Mouse (Mus musculus): Measurements from ENCODE around the gene Zdhhc19. TPM values are rescaled to one million over a fixed set of nuclear protein-coding genes. Genes with fewer than 3 reads are reported as not detected.
A peak's percentile ranks its signal among the peaks of the same experiment; 100 is the strongest.

The Zdhhc19 gene
- total and polyA plus RNA-seq, 3 experiments = not detected

GRCm38 (mm10) chr16:32610460-32611255, 114.6 kb downstream of the Zdhhc19 start:
- DNase-seq (ENCODE audit: low spot score) (no peak), ATAC-seq (ENCODE audit: extremely low read depth, insufficient number of reproducible peaks, low FRiP score, poor library complexity, severe bottlenecking) (no peak)
- peak overlapping the region; percentile 99 for H3K4me3 ChIP-seq (ENCODE audit: low read depth, low read length)
- H3K36me3 ChIP-seq (replicated peaks) = peaks cover 30% of the 10 kb centered on the region
- no peaks in the 10 kb centered on the region for H3K27me3 ChIP-seq (ENCODE audit: insufficient read depth, low read length)
- TF ChIP-seq GATA2 (IDR thresholded peaks at IDR 0.05; ENCODE audit: borderline replicate concordance, low read depth, low read length) = no peak
- no peak for TF ChIP-seq CTCF (IDR thresholded peaks at IDR 0.05; ENCODE audit: low read depth, low read length)
- no peak; the same call in 1 of the 2 replicates for TF ChIP-seq POLR2AphosphoS5 (IDR thresholded peaks at IDR 0.05; ENCODE audit: insufficient replicate concordance, low read depth, low read length)
- no peak for TF ChIP-seq TAL1 (conservative IDR thresholded peaks at IDR 0.05; ENCODE audit: low read depth, low read length)
- no peak for TF ChIP-seq GATA1 (IDR thresholded peaks at IDR 0.05; ENCODE audit: borderline replicate concordance, low read length)
- peaks cover 46% of the 10 kb centered on the region for H3K4me1 ChIP-seq (ENCODE audit: insufficient read depth, low read depth, low read length)
- H3K9me3 ChIP-seq (replicated peaks) = no peaks in the 10 kb centered on the region

Other genes starting within 250 kb of the Zdhhc19 start
- 15.7 and 18.8 TPM in 2 replicates for gene Fbxo45, start 249.1 kb upstream of the Zdhhc19 start, total RNA-seq (2014; fragmentation: Nextera tagmentation)
- gene Fbxo45, start 249.1 kb upstream of the Zdhhc19 start, total RNA-seq (2017) = 25.6 and 29.8 TPM in 2 replicates
- 5.9 and 6.1 TPM in 2 replicates for gene Fbxo45, start 249.1 kb upstream of the Zdhhc19 start, polyA plus RNA-seq (2012)
- gene Wdr53, start 249.0 kb upstream of the Zdhhc19 start, total RNA-seq (2014; fragmentation: Nextera tagmentation) = 9.9 and 15.4 TPM in 2 replicates
- 24.9 and 26.3 TPM in 2 replicates for gene Wdr53, start 249.0 kb upstream of the Zdhhc19 start, total RNA-seq (2017)
- gene Wdr53, start 249.0 kb upstream of the Zdhhc19 start, polyA plus RNA-seq (2012) = 13.5 and 14.2 TPM in 2 replicates
- not detected in 2 replicates for gene Smco1, start 224.8 kb upstream of the Zdhhc19 start, total RNA-seq (2014; fragmentation: Nextera tagmentation)
- 0.23 TPM in 1 of 2 replicates, not detected in the other for gene Smco1, start 224.8 kb upstream of the Zdhhc19 start, total RNA-seq (2017)
- not detected in 2 replicates for gene Smco1, start 224.8 kb upstream of the Zdhhc19 start, polyA plus RNA-seq (2012)
- gene Rnf168, start 218.8 kb upstream of the Zdhhc19 start, total RNA-seq (2014; fragmentation: Nextera tagmentation) = 18.8 and 27.8 TPM in 2 replicates
- 48.3 and 55.3 TPM in 2 replicates for gene Rnf168, start 218.8 kb upstream of the Zdhhc19 start, total RNA-seq (2017)
- gene Rnf168, start 218.8 kb upstream of the Zdhhc19 start, polyA plus RNA-seq (2012) = 10.5 and 11.6 TPM in 2 replicates
- gene Ubxn7, start 164.0 kb upstream of the Zdhhc19 start, total RNA-seq (2014; fragmentation: Nextera tagmentation) = 86.3 and 126 TPM in 2 replicates
- gene Ubxn7, start 164.0 kb upstream of the Zdhhc19 start, total RNA-seq (2017) = 27.3 and 32.6 TPM in 2 replicates
- gene Ubxn7, start 164.0 kb upstream of the Zdhhc19 start, polyA plus RNA-seq (2012) = 3.9 and 5.0 TPM in 2 replicates
- gene Tm4sf19, start 95.8 kb upstream of the Zdhhc19 start, total RNA-seq (2014; fragmentation: Nextera tagmentation) = not detected in 2 replicates
- 0.12 and 0.60 TPM in 2 replicates for gene Tm4sf19, start 95.8 kb upstream of the Zdhhc19 start, total RNA-seq (2017)
- not detected in 2 replicates for gene Tm4sf19, start 95.8 kb upstream of the Zdhhc19 start, polyA plus RNA-seq (2012)
- gene Tctex1d2, start 76.6 kb upstream of the Zdhhc19 start, total RNA-seq (2014; fragmentation: Nextera tagmentation) = 9.7 and 10.8 TPM in 2 replicates
- 33.9 and 35.2 TPM in 2 replicates for gene Tctex1d2, start 76.6 kb upstream of the Zdhhc19 start, total RNA-seq (2017)
- gene Tctex1d2, start 76.6 kb upstream of the Zdhhc19 start, polyA plus RNA-seq (2012) = 0.21 and 0.39 TPM in 2 replicates
- gene Pcyt1a, start 65.3 kb upstream of the Zdhhc19 start, total RNA-seq (2014; fragmentation: Nextera tagmentation) = 62.7 and 101 TPM in 2 replicates
- gene Pcyt1a, start 65.3 kb upstream of the Zdhhc19 start, total RNA-seq (2017) = 101 and 104 TPM in 2 replicates
- 47.0 and 50.2 TPM in 2 replicates for gene Pcyt1a, start 65.3 kb upstream of the Zdhhc19 start, polyA plus RNA-seq (2012)
- gene Slc51a, start 8.4 kb upstream of the Zdhhc19 start, total RNA-seq (2014; fragmentation: Nextera tagmentation) = not detected in 2 replicates
- gene Slc51a, start 8.4 kb upstream of the Zdhhc19 start, total RNA-seq (2017) = 1.3 and 2.0 TPM in 2 replicates
- 0.02 TPM in 1 of 2 replicates, not detected in the other for gene Slc51a, start 8.4 kb upstream of the Zdhhc19 start, polyA plus RNA-seq (2012)
- 418 and 507 TPM in 2 replicates for gene Tfrc, start 112.7 kb downstream of the Zdhhc19 start, total RNA-seq (2014; fragmentation: Nextera tagmentation)
- gene Tfrc, start 112.7 kb downstream of the Zdhhc19 start, total RNA-seq (2017) = 571 and 620 TPM in 2 replicates
- 3.9 and 14.2 TPM in 2 replicates for gene Tfrc, start 112.7 kb downstream of the Zdhhc19 start, polyA plus RNA-seq (2012)
- gene Tnk2, start 147.6 kb downstream of the Zdhhc19 start, total RNA-seq (2014; fragmentation: Nextera tagmentation) = 27.3 and 31.5 TPM in 2 replicates
- 11.8 and 13.4 TPM in 2 replicates for gene Tnk2, start 147.6 kb downstream of the Zdhhc19 start, total RNA-seq (2017)
- gene Tnk2, start 147.6 kb downstream of the Zdhhc19 start, polyA plus RNA-seq (2012) = 197 and 236 TPM in 2 replicates
- not detected in 2 replicates for gene Muc4, start 239.6 kb downstream of the Zdhhc19 start, total RNA-seq (2014; fragmentation: Nextera tagmentation)
- 0.11 and 0.17 TPM in 2 replicates for gene Muc4, start 239.6 kb downstream of the Zdhhc19 start, total RNA-seq (2017)
- gene Muc4, start 239.6 kb downstream of the Zdhhc19 start, polyA plus RNA-seq (2012) = not detected in 2 replicates

All from G1E (cell line).